Mouse (Mus musculus) bone marrow, adult 2 months (tissue): ENCODE data around the gene Myom3.

Source experiments
- CTCF ChIP-seq: fragments of 200-500 bp; IDR thresholded peaks from 2 replicates; pipeline ENCODE4 v1.5.1; 2011; ENCODE audit warnings: low read length, control low read depth; ENCODE audit not compliant: control insufficient read depth, insufficient read depth
- POLR2A ChIP-seq: fragments of 200-500 bp; IDR thresholded peaks from 2 replicates; pipeline ENCODE4 v1.6.1; 2011; ENCODE audit warnings: low read depth, mild to moderate bottlenecking, control low read depth, low read length, borderline replicate concordance; ENCODE audit not compliant: control insufficient read depth

- TF ChIP-seq CTCF (no peak), POLR2A (no peak)
These were observed 29.6 kb downstream of the Myom3 start for GRCm38 (mm10) chr4:135789135-135789534.
